Mouse (Mus musculus) bone marrow macrophage, adult 2 months (primary cell): ENCODE results near the gene Dnajc14. TPM values are rescaled to one million over a fixed set of nuclear protein-coding genes. Genes with fewer than 3 reads are reported as not detected.

Experiments
- H3K27ac ChIP-seq: 2 replicates; pipeline ENCODE4 v1.5.1; 2012; ENCODE audit warnings: low read depth, low read length; ENCODE audit not compliant: insufficient read depth
- H3K4me1 ChIP-seq: 2 replicates; pipeline ENCODE4 v1.6.1; 2012; ENCODE audit warnings: low read length; ENCODE audit not compliant: control insufficient read depth, insufficient read depth
- H3K4me3 ChIP-seq: 2 replicates; pipeline ENCODE4 v1.5.1; 2012; ENCODE audit warnings: mild to moderate bottlenecking, low read length, moderate library complexity; ENCODE audit not compliant: insufficient read depth
- CTCF ChIP-seq: IDR thresholded peaks from 2 replicates; pipeline ENCODE4 v1.5.1; 2012; ENCODE audit warnings: low read depth, mild to moderate bottlenecking, low read length, moderate library complexity
- POLR2A ChIP-seq: IDR thresholded peaks from 2 replicates; pipeline ENCODE4 v1.6.1; 2012; ENCODE audit warnings: mild to moderate bottlenecking, low read depth, low read length, borderline replicate concordance
- polyA plus RNA-seq: library from polyadenylated mRNA; stranded (reverse); fragments of >200 nt; gene quantifications from 2 replicates; pipeline ENCODE4 v1.2.4, GENCODE M21; 2012; ENCODE audit not compliant: missing spikeins, insufficient read depth, insufficient read length

Dnajc14 gene
- polyA plus RNA-seq, 1 experiment = 65.2 TPM

DNA sequence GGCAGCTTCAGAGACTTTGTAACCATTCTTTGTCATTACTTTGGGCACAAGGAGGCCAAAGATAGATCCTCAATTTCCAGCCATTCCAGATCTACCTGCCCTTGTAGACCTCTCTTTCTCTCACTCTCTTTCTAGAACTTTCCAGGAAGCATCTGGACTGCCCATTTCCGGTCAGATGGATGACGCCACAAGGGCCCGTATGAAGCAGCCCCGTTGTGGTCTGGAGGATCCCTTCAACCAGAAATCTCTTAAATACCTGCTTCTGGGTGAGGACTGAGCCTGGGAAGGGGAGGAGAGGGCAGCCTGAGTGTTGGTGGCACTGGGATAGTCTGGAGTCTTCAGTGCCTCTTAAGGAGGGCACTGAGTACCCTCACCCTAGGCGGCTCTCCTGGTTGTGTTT lies 9.5 kb upstream of the Dnajc14 start:
- H3K27ac ChIP-seq = no peak overlapping the region
- H3K4me3 ChIP-seq = no peak overlapping the region
- peaks cover 22% of the 10 kb centered on the region for H3K4me1 ChIP-seq
- TF ChIP-seq CTCF (no peak), POLR2A (no peak)

DNA sequence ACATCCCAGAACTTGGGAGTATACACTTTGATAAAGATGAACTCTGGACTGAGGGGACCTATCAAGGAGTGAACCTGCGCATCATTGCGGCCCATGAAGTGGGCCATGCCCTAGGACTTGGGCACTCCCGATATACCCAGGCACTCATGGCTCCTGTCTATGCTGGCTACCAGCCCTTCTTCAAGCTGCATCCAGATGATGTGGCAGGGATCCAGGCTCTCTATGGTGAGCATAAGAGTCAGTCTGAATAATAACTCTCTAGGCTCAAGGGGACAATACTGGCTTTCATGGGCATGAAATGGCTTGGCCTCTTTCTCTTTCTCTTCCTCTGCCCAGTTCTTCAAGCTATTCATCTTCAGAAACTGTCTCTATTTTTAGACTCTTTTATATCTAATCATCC lies 8.3 kb upstream of the Dnajc14 start:
- H3K4me1 ChIP-seq = peaks cover 18% of the 10 kb centered on the region
- H3K4me3 ChIP-seq = no peak overlapping the region
- no peak overlapping the region for H3K27ac ChIP-seq
- no peak for TF ChIP-seq CTCF
- TF ChIP-seq POLR2A = no peak

DNA sequence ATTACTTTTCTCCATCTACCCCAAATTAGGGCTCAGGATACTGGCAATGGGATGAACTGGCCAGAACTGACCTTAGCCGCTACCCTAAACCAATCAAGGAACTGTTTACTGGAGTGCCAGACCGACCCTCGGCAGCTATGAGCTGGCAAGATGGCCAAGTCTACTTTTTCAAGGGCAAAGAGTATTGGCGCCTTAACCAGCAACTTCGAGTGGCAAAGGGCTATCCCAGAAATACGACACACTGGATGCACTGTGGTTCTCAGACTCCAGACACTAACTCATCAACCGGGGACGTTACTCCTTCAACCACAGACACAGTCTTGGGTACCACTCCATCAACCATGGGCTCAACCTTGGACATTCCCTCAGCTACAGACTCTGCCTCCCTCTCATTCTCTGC lies 5.2 kb upstream of the Dnajc14 start:
- TF ChIP-seq CTCF (no peak), POLR2A (no peak)
- Histone ChIP-seq H3K4me1 (peaks cover 9% of the 10 kb centered on the region), H3K4me3 (no peak overlapping the region), H3K27ac (no peak overlapping the region)

DNA sequence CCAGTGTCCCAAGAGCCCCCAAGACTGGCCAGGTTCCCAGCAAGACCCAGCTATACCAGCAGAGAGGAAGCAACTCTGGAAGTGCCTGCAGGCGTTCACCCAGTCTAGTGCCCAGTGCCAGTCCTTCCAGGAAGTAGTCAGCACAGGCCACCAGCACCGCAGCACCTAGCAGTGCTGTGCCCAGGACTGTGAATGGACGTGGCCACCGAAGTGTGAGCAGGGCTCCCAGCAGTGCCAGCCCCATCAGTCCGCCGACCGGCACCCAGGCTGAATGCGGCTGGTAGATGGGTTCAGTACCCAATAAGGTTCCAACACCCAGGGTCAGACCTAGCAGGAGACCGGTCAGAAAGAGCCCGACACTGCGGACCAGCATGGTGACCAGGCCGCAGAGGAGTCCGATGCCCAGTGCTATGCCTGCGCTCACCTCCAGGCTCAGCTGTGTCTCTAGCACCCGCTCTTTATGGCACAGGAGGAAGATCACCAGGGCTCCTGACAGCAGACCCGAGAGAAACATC lies 1.8 kb upstream of the Dnajc14 start:
- no peak overlapping the region for H3K27ac ChIP-seq
- TF ChIP-seq POLR2A (no peak), CTCF (no peak)
- peaks cover 14% of the 10 kb centered on the region for H3K4me1 ChIP-seq
- H3K4me3 ChIP-seq = no peak overlapping the region

DNA sequence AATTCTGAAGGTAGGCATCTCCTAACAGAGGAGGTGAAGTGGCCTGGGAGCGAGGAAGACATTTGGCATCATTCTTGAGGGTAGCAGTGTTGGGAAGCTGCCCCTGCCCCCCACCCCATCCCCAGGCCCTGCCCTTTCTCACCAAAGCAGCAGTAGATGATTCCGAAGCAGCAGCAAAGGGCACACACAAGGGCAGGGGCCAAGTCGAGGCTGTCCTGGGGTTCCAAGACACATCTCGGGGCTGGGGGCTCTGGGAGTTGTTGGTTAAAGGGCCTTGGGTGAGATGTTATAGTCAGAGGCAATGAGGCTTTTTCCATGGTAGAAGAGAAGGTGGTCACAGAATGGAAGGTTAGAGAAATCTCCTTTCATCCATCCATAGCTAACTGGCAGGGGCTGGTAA lies 906 bp upstream of the Dnajc14 start:
- Histone ChIP-seq H3K27ac (no peak overlapping the region), H3K4me3 (no peak overlapping the region)
- TF ChIP-seq CTCF (no peak), POLR2A (no peak)

DNA sequence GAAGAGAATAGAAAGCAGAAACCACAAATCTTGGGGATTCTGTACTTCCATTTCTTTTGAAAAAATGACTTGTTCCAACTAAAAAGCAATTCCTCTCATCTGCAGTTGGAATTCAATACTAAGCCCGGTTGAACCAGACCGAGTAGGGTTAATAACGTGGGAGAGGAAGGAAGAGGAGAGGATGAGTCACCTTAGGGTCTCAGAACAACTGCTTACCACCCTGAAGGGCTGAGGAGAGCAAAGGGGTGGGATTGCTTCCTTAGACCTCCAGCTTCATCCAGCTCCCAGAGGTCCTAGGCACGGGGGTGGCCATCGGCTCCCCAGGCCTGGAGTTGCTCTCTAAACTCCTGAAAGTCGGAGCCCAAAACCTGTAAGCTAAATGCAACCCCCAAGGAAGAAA lies 501 bp upstream of the Dnajc14 start:
- Histone ChIP-seq H3K4me3 (peak overlapping the region; percentile 76), H3K4me1 (peaks cover 23% of the 10 kb centered on the region), H3K27ac (peak overlapping the region; percentile 36)
- TF ChIP-seq POLR2A (no peak), CTCF (no peak)

More for the DNA sequence above, 906 bp upstream of the Dnajc14 start:
- peaks cover 22% of the 10 kb centered on the region for H3K4me1 ChIP-seq

DNA sequence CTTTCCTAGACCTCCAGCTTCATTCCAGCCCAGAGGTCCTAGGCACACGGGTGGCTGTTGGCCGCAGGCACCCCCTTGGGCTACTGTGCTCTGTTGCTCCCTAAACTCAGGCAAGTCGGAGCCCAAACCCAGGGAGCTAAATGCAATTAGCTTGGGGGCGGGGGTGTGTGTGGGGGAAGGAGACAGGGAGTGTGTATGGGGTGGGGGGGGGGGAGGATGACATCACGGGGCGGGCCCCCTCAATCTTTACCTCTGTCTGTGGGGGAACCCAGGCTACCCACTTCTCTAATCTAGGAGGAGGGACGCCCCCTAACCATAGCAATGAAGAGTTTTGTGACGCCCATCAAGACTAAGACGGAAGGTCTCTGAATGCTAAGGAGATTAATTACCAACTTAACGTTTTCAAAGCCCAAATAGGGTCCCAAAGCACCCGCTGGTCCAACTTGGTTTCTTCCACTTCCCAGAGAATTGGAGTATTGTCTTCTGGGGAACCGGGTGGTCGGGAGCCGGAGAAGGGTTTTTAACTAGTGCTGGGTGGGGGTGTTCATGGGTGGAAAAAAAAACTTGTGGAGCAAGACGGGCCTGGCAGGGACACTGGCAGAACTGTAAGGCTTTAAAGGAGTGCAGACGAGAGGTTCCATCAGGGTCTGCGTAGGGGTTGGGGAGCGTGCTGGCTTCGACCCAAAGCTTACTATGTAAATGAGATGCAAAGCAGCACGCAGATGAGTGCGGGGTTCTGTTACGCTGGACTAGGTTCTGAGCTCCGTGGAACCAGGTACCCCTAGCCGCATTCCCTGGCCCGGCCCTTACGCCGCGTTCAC lies 619 bp downstream of the Dnajc14 start, which contains the start of gene Tmem198b:
Gene Tmem198b (minus strand): TSS at position 100 of the 821 bp plus-strand sequence.
- Histone ChIP-seq H3K4me1 (peaks cover 29% of the 10 kb centered on the region), H3K27ac (peak within 1 kb of the TSS; percentile 71), H3K4me3 (peak within 1 kb of the TSS; percentile 76)
- TF ChIP-seq POLR2A (no peak), CTCF (no peak)

DNA sequence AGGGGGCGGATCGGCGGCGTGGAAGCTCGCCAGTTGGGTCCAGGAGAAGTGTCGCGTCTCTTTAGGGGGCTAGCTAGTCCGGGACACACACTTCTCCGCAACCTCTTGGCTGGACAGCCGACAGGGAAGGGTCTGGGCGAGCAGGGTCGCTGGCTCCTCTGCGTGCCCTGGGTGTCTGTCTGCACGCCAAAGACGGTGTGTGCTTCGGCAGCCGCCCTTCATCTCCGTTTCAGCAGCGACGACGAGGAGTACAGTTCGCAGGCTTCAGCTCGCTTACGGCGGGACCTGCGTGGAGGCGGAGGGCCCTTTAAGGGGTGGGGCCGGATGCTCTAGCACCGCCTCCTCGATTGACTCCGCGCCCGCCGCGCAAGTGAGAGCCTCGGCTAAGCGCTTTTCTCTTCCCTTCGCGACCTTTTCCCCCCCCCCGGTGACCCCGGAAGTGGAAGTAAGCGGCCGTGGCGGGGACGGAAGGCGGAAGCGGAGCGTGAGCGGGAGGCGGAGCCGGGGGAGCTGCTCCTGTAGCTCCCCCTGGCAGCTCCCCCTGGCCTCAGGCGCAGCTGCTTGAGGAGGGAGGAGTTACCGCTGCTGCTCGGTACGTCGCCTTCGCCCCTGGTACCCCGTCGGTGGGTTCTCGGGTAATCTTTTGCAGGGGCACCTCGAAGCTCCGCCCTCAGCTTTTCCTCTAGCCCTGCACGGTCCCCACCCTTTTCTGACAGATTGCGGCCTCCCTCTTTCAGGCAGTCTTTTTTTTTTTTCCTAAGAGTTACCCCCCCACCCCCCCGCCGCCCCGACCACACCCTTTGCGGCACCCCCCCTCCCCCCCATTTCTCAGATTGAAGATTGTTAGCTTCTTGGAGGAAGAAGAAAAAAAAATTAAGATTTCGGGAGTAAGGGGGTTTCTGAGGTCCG lies 1.5 kb downstream of the Dnajc14 start:
- Histone ChIP-seq H3K4me3 (peak overlapping the region; percentile 84), H3K27ac (peak overlapping the region; percentile 86), H3K4me1 (peaks cover 29% of the 10 kb centered on the region)
- TF ChIP-seq CTCF (no peak), POLR2A (peak; percentile 79; the same call in 1 of the 2 replicates)

DNA sequence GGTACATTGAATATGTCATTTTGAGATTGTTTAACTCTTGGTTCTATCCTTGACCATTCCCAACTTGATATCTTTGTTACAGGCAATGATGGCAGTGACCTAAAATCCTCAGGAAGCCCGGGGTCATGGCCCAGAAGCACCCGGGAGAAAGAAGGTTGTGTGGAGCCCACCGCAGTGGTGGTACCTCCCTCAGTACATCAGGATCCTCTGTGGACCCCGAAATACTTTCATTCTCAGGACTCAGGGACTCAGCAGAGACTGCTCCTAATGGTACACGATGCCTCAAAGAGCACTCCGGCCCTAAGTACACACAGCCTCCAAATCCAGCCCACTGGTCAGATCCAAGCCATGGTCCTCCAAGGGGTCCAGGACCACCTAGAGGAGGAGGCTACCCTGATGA lies 2.2 kb downstream of the Dnajc14 start:
- H3K27ac ChIP-seq = no peak overlapping the region

DNA sequence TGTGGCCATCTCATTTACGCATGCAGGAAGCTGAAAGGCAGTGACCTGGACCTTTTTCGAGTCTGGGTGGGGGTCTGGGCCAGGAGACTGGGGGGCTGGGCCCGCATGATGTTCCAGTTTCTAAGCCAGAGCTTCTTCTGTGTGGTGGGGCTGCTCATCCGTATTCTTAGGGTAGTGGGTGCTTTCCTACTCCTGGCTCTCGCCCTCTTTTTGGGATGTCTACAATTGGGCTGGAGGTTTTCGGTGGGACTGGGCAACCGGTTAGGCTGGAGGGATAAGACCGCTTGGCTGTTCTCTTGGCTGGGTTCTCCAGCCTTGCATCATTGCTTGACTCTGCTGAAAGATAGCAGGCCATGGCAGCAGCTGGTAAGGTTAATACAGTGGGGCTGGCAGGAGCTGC lies 3.2 kb downstream of the Dnajc14 start:
- peak overlapping the region; percentile 84 for H3K4me3 ChIP-seq

More for the DNA sequence above, 2.2 kb downstream of the Dnajc14 start:
- no peak for TF ChIP-seq POLR2A
- no peak for TF ChIP-seq CTCF
- peaks cover 29% of the 10 kb centered on the region for H3K4me1 ChIP-seq
- peak overlapping the region; percentile 84 for H3K4me3 ChIP-seq

More for the DNA sequence above, 3.2 kb downstream of the Dnajc14 start:
- TF ChIP-seq POLR2A (no peak), CTCF (no peak)
- Histone ChIP-seq H3K27ac (no peak overlapping the region), H3K4me1 (peaks cover 29% of the 10 kb centered on the region)
